Mouse (Mus musculus) brain, embryonic 14.5 days (tissue): ENCODE measurements around the gene Tm6sf2.

Source experiments
- CTCF ChIP-seq: fragments of 200-500 bp; IDR thresholded peaks from 2 replicates; pipeline ENCODE4 v1.5.1; 2012; ENCODE audit warnings: inconsistent platforms, mild to moderate bottlenecking, moderate library complexity, borderline replicate concordance; ENCODE audit not compliant: insufficient read depth, insufficient read length; ENCODE audit errors: extremely low read depth
- POLR2A ChIP-seq: fragments of 200-500 bp; IDR thresholded peaks from 2 replicates; pipeline ENCODE4 v1.6.1; 2012; ENCODE audit warnings: mild to moderate bottlenecking, inconsistent platforms, borderline replicate concordance; ENCODE audit not compliant: poor library complexity, insufficient read depth, insufficient read length, severe bottlenecking; ENCODE audit errors: extremely low read depth

- no peak for TF ChIP-seq CTCF
- TF ChIP-seq POLR2A, result no peak
These were observed 46.6 kb upstream of the Tm6sf2 start for GRCm38 (mm10) chr8:70026151-70026550.
